Mouse (Mus musculus): Measurements from ENCODE around the gene Hist3h2ba. TPM values are rescaled to one million over a fixed set of nuclear protein-coding genes. Genes with fewer than 3 reads are reported as not detected.
A peak's percentile ranks its signal among the peaks of the same experiment; 100 is the strongest.

Hist3h2ba gene
- polyA plus RNA-seq, 1 experiment from 2014 or later: 296 TPM

DNA sequence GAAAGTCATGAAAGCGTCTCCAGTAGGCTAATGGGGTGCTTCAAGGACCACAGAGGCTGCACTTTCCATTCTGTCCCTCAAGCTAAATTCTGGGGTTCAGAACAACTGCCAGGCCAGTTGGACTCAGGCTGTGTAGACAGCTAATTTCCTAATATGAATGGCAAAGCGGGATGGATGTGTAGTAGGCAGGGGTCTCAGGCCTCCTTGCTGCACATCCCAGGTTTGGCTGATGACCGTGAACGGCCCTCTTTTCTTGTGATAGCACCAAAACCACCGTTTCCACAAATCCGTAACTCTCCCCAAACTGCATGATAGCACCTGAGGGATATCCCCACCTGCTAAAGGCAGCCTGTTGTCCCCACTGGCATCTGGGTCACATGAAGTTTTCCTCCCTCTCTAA is 9.8 kb downstream of the Hist3h2ba start:
- no peak for ATAC-seq (ENCODE audit: low read depth)
- H3K4me2 ChIP-seq: peak overlapping the region; percentile 87
- H3K36me3 ChIP-seq: 0 out of 2 replicates have a peak, but pooled peaks cover 15% of the 10 kb centered on the region
- H3K4me3 ChIP-seq: no peak overlapping the region
- H3K9ac ChIP-seq: peak overlapping the region; percentile 95; the same call in 1 of the 2 replicates
- peaks cover 16% of the 10 kb centered on the region for H3K27me3 ChIP-seq
- WGBS: 81% methylated on average over 6 of the region's 6 CpGs
- no peaks in the 10 kb centered on the region for H3K9me3 ChIP-seq
- no peak overlapping the region for H3K27ac ChIP-seq (replicated peaks)
- peaks cover 42% of the 10 kb centered on the region for H3K4me1 ChIP-seq (replicated peaks)

DNA sequence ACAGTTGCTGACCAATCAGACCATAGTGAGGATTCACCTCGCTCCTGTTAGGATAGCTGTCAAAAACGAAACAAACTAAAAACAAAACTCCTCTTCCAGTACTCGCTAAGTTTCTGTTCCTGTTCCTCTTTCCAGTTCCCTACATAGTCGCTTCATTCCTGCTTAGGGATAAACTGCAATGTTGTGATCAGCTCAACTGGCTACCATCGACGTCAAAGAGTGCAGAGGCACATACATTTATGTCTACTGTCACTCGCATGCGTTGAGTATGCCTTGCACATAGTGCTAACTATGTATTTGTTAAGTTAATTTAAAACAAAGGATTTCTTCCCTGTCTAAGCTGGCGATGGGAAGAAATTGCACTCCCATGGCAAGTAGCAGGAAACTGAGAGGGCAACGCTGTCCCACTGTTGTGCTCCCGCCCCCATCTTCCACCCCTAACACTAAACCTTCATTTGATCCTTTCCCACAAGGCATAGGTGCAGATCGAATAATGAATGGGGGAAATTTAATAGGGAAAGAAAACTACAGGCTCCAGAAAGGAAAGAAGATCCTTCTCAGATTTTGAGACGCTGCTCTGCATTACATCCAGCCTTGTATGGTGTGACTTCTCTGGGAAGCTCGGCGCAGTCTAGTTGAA is 10.6 kb downstream of the Hist3h2ba start:
- Histone ChIP-seq H3K27ac (replicated peaks) (peak overlapping the region; percentile 84), H3K4me3 (peak overlapping the region; percentile 47), H3K9ac (peak overlapping the region; percentile 73), H3K36me3 (0 out of 2 replicates have a peak, but pooled peaks cover 15% of the 10 kb centered on the region), H3K4me2 (peak overlapping the region; percentile 87), H3K27me3 (peaks cover 16% of the 10 kb centered on the region), H3K9me3 (no peaks in the 10 kb centered on the region), H3K4me1 (replicated peaks) (peaks cover 42% of the 10 kb centered on the region)
- 31% methylated on average over 15 of the region's 15 CpGs for WGBS
- no peak for ATAC-seq (ENCODE audit: low read depth)

DNA sequence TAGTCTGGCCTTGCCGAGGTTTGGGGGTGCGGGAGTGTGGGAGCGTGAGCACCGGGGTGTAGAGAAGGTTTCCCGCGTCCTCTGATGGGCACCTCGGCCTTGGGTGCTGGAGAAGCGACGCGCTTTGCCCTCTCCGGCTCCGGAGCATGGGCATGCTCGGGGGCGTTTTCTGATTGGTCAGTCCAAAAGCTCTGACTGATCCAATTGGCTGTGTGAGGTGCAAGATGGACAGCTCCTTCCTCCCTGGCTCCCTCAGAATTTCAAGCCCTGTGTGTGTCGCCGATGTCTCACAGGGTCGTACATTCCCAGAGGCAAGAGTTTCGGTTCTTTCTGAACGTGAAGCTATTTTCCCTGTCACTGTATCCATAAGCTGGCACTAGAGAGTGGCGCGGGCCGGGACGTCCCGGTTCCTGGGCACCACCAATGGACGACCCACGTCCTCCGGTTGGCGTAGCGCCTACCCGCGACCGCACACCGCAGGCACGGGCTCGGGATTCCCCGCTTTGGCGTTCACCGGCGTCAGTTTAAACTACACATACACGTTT is 11.3 kb downstream of the Hist3h2ba start:
- Histone ChIP-seq H3K4me3 (peak overlapping the region; percentile 47), H3K36me3 (0 out of 2 replicates have a peak, but pooled peaks cover 15% of the 10 kb centered on the region), H3K9ac (peak overlapping the region; percentile 73), H3K27me3 (peaks cover 16% of the 10 kb centered on the region), H3K27ac (replicated peaks) (peak overlapping the region; percentile 84), H3K4me2 (peak overlapping the region; percentile 87), H3K9me3 (no peaks in the 10 kb centered on the region), H3K4me1 (replicated peaks) (peaks cover 47% of the 10 kb centered on the region)
- ATAC-seq (ENCODE audit: low read depth): peak; percentile 78
- 2% methylated on average over 40 of the region's 40 CpGs for WGBS

DNA sequence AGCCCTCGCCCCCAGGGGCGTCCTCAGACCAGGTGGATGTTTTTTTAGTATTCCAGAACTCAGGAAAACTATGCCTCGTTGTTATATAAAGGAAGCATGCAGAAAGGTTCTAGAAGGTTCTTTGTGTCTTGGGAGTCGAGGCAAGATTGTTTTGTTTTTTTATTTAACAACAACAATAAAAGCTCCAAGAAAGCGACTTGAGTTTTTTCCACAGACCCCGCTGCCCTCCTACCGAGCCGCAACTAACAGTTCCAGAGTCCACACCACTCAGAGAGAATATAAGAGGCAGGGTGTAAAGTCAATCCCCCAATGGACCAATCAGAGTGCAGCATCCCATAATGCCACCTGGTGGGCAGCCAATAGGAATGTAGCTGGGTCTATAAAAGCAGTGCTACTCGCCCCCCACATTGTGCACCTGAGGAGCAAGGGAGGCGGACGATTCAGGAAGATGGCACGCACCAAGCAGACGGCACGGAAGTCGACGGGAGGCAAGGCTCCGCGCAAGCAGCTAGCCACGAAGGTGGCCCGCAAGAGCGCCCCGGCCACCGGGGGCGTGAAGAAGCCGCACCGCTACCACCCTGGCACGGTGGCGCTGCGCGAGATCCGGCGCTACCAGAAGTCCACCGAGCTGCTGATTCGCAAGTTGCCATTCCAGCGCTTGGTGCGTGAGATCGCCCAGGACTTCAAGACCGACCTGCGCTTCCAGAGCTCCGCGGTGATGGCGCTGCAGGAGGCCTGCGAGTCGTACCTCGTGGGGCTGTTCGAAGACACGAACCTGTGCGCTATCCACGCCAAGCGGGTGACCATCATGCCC is 12.9 kb downstream of the Hist3h2ba start:
- ATAC-seq (ENCODE audit: low read depth): no peak
- Histone ChIP-seq H3K27ac (replicated peaks) (no peak overlapping the region), H3K4me1 (replicated peaks) (peaks cover 40% of the 10 kb centered on the region), H3K27me3 (peaks cover 16% of the 10 kb centered on the region), H3K36me3 (0 out of 2 replicates have a peak, but pooled peaks cover 15% of the 10 kb centered on the region), H3K9ac (no peak overlapping the region), H3K4me3 (no peak overlapping the region), H3K9me3 (no peaks in the 10 kb centered on the region), H3K4me2 (no peak overlapping the region)
- WGBS: 61% methylated on average over 50 of the region's 50 CpGs

DNA sequence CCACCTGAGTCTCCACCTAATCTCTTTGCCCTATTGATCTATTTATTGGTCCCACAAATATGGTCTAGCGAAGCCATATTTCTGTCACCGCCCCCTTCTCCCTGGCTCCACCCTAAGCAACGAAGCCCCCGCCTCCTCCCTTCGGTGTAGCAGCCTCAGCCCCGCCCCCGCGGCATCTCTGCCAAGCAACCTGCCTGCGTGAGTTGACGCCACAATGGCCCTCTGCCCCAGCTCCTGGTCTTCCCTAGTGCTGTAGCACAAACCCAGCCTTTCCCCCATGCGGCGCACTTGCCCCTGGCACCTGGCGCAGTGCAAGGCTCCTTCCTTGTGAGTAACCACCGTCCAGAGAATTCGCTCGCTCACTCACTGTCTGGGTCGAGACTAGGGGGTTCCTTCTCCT is 14.8 kb downstream of the Hist3h2ba start:
- Histone ChIP-seq H3K4me1 (replicated peaks) (peaks cover 21% of the 10 kb centered on the region), H3K27ac (replicated peaks) (no peak overlapping the region), H3K4me3 (no peak overlapping the region), H3K9ac (no peak overlapping the region), H3K4me2 (no peak overlapping the region), H3K9me3 (no peaks in the 10 kb centered on the region), H3K27me3 (peaks cover 16% of the 10 kb centered on the region), H3K36me3 (peaks cover 10% of the 10 kb centered on the region; the same call in 1 of the 2 replicates)
- WGBS: 29% methylated on average over 17 of the region's 17 CpGs
- ATAC-seq (ENCODE audit: low read depth): no peak

DNA sequence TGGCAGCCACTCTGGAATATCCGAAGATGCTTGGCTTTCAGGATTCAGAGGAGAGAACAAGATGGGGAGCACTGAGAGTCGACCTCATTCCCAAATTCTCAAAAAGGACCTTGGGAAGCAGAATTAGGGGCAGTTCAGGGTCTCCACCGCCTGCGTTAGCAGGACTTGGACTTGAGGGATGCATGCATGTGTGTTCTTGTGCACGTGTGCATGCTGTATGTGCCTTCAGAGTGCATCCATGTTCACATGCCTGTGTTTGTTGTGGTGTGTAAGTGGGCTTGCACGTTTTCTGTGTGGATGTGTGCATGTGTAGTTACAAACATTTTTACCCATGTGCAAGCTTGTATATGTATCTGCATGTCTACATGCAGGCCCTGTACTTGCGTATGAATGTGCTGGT is 15.5 kb downstream of the Hist3h2ba start:
- whole genome bisulfite sequencing: 83% methylated on average over 7 of the region's 7 CpGs
- H3K9me3 ChIP-seq: no peaks in the 10 kb centered on the region

DNA sequence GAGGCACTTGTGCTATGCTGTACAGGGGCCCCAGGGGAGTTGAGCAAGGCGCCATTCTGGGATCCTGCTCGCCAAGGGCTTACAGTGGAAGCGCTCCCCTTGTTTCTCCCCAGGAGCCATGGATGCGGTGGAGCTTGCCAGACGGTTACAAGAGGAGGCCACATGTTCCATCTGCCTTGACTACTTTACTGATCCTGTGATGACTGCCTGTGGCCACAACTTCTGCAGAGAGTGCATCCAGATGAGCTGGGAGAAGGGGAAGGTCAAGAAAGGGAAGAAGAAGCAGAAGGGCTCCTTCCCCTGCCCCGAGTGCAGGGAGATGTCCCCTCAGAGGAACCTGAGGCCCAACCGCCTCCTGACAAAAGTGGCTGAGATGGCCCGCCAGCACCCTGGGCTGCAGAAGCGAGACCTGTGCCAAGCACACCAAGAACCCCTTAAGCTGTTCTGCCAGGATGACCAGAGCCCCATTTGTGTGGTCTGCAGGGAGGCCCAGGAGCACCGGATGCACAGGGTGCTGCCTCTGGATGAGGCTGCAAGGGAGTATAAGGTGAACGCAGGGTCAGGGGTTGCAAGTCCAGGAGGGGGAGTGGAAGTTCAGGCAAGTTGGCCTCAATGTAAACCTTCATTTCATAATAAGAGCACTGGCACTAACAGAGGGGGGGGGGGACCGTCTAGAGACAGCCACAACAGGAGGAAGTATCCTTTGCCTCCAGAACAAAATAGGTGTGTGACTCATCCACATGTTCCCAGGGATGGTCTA is 16.5 kb downstream of the Hist3h2ba start:
- 49% methylated on average over 12 of the region's 12 CpGs for WGBS
- Histone ChIP-seq H3K9ac (peak overlapping the region; percentile 32; the same call in 1 of the 2 replicates), H3K4me2 (no peak overlapping the region), H3K4me3 (no peak overlapping the region), H3K36me3 (peaks cover 13% of the 10 kb centered on the region), H3K27me3 (peaks cover 16% of the 10 kb centered on the region), H3K27ac (replicated peaks) (no peak overlapping the region), H3K9me3 (no peaks in the 10 kb centered on the region), H3K4me1 (replicated peaks) (peaks cover 8% of the 10 kb centered on the region)
- ATAC-seq (ENCODE audit: low read depth): no peak

More for the DNA sequence above, 15.5 kb downstream of the Hist3h2ba start:
- Histone ChIP-seq H3K27me3 (peaks cover 16% of the 10 kb centered on the region), H3K4me2 (no peak overlapping the region), H3K27ac (replicated peaks) (no peak overlapping the region), H3K4me1 (replicated peaks) (peaks cover 14% of the 10 kb centered on the region), H3K36me3 (peaks cover 9% of the 10 kb centered on the region; the same call in 1 of the 2 replicates), H3K9ac (no peak overlapping the region), H3K4me3 (no peak overlapping the region)
- ATAC-seq (ENCODE audit: low read depth): no peak

DNA sequence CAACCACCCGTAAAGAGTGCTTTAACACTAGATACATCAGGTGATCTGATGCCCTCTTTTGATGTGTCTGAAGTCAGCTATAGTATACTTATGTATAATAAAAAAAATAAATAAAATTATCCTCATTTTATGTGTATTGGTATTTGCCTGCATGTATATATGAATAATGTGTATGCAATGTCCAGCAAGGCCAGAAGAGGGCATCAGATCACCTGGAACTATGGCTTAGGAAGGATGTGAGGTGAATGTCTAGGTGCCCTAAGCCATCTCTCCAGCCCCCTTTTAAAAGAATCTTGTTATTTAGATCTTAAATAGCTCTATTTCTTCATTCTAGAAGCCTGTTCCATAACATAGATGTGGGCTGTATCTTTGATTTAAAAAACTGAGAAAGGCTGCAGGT is 18.6 kb downstream of the Hist3h2ba start:
- no peak overlapping the region for H3K4me3 ChIP-seq
- ATAC-seq (ENCODE audit: low read depth): no peak
- peaks cover 7% of the 10 kb centered on the region; the same call in 1 of the 2 replicates for H3K27me3 ChIP-seq
- no peaks in the 10 kb centered on the region for H3K9me3 ChIP-seq
- no peak overlapping the region for H3K27ac ChIP-seq (replicated peaks)
- H3K36me3 ChIP-seq: peaks cover 25% of the 10 kb centered on the region
- H3K4me2 ChIP-seq: no peak overlapping the region
- H3K4me1 ChIP-seq (replicated peaks): peaks cover 8% of the 10 kb centered on the region
- WGBS: 94% methylated on average over 1 of the region's 1 CpGs
- H3K9ac ChIP-seq: no peak overlapping the region

DNA sequence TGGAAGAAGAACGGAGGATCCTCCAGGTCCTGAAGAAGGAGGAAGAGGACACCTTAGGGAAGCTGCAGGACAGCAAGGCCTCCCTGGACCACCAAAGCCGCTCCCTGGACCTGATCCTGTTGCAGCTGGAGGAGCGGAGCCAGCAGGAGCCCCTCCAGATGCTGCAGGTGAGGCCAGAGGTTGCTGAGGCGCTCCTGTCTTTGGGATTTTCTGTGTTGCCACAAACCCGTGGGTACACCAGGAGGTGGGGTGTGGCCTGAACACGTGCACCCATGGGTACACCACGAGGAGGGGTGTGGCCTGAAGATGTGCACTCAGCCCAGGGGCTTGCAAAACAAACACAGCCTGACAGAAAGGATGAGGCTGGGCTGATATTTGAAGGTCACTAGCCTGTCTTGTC is 19.8 kb downstream of the Hist3h2ba start:
- no peak overlapping the region for H3K9ac ChIP-seq
- 86% methylated on average over 7 of the region's 7 CpGs for WGBS
- H3K9me3 ChIP-seq: no peaks in the 10 kb centered on the region
- H3K36me3 ChIP-seq: peaks cover 26% of the 10 kb centered on the region
- no peak overlapping the region for H3K4me3 ChIP-seq
- no peak for ATAC-seq (ENCODE audit: low read depth)
- H3K4me1 ChIP-seq (replicated peaks): peaks cover 8% of the 10 kb centered on the region
- no peaks in the 10 kb centered on the region for H3K27me3 ChIP-seq
- no peak overlapping the region for H3K4me2 ChIP-seq
- no peak overlapping the region for H3K27ac ChIP-seq (replicated peaks)

DNA sequence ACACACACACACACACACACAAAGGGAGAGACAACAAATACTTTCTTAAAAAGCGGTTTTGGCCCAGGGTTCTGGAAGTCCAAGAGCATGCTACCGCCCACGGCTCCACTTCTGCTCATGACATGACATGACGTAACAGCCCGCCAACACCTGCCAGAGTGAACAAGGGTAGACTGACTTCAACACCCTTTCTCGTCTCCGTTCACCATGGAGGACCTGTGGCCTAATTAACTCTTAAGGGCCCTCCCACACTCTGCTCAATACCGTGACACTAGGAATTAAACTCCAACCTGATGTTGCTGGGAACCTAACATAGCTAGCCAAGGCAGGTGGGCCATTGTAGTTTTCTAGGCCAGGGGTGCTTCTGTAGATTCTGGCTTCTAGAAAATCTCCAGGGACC is 20.3 kb downstream of the Hist3h2ba start:
- H3K4me1 ChIP-seq (replicated peaks): peaks cover 13% of the 10 kb centered on the region
- peaks cover 26% of the 10 kb centered on the region for H3K36me3 ChIP-seq
- no peak overlapping the region for H3K9ac ChIP-seq
- H3K27ac ChIP-seq (replicated peaks): no peak overlapping the region
- H3K27me3 ChIP-seq: no peaks in the 10 kb centered on the region
- H3K4me3 ChIP-seq: no peak overlapping the region
- ATAC-seq (ENCODE audit: low read depth): no peak
- 88% methylated on average over 8 of the region's 8 CpGs for WGBS
- H3K4me2 ChIP-seq: no peak overlapping the region
- H3K9me3 ChIP-seq: no peaks in the 10 kb centered on the region

DNA sequence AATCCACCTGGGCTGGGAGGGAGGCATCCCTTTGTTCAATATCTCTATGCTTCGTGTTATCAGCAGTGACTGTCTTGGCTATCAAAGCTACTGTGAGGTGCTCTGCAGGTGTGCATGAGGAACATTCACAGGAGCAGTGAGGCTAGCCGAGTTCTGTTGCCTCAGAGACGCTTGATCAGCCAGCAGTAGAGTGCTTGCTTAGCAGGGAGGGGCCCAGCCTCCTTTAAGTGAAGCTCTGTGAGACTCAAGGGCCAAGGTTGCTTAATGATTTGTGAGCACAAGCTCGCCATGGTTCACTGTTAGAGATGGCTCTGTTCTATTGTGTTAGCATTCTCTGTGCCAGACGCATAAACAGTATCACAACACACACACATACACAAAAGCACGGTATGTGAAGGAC is 20.9 kb downstream of the Hist3h2ba start:
- ATAC-seq (ENCODE audit: low read depth): no peak
- no peaks in the 10 kb centered on the region for H3K9me3 ChIP-seq
- no peak overlapping the region for H3K27ac ChIP-seq (replicated peaks)
- peaks cover 18% of the 10 kb centered on the region for H3K4me1 ChIP-seq (replicated peaks)
- 80% methylated on average over 6 of the region's 6 CpGs for WGBS
- no peaks in the 10 kb centered on the region for H3K27me3 ChIP-seq
- H3K9ac ChIP-seq: no peak overlapping the region
- H3K4me2 ChIP-seq: no peak overlapping the region
- peaks cover 29% of the 10 kb centered on the region for H3K36me3 ChIP-seq
- no peak overlapping the region for H3K4me3 ChIP-seq

Measured in neural tube, embryonic 13.5 days (tissue).